Mouse (Mus musculus): Measurements from ENCODE around the gene Tbc1d5. TPM values are rescaled to one million over a fixed set of nuclear protein-coding genes. Genes with fewer than 3 reads are reported as not detected.

The Tbc1d5 gene
- 19.1 TPM for polyA plus RNA-seq (2015; fragmentation: Illumina TruSeq; extraction: RNeasy Lipid Tissue Mini Kit (QIAGEN cat#74804); ENCODE audit: low read depth, low replicate concordance)

GRCm38 (mm10) chr17:51179195-51179953 lies at the start of gene Tbc1d5:
Gene Tbc1d5, minus strand, starts transcription at chr17:51179352.

Measured in brain, adult 10 weeks (tissue).